Mouse (Mus musculus): ENCODE data around the gene Cacna2d1. TPM values are rescaled to one million over a fixed set of nuclear protein-coding genes. Genes with fewer than 3 reads are reported as not detected.

Cacna2d1 gene
- polyA plus RNA-seq, 1 experiment from 2014 or later: 7.0 TPM

GRCm38 (mm10) chr5:16155375-16156284 lies 221.1 kb downstream of the Cacna2d1 start:
- 61% methylated on average over 6 of the region's 6 CpGs for WGBS
- Histone ChIP-seq H3K9me3 (replicated peaks) (no peaks in the 10 kb centered on the region), H3K4me1 (no peaks in the 10 kb centered on the region), H3K36me3 (no peaks in the 10 kb centered on the region), H3K27ac (no peak overlapping the region), H3K4me3 (no peak overlapping the region), H3K27me3 (ENCODE audit: low read depth, poor library complexity, severe bottlenecking) (no peaks in the 10 kb centered on the region)
- no peak for DNase-seq (ENCODE audit: low spot score)

- H3K27ac ChIP-seq: no peak overlapping the region
- H3K36me3 ChIP-seq: no peaks in the 10 kb centered on the region
- DNase-seq (ENCODE audit: low spot score): no peak
These were observed 228.8 kb downstream of the Cacna2d1 start for GRCm38 (mm10) chr5:16163270-16163669.

GRCm38 (mm10) chr5:16166117-16166867 lies 231.8 kb downstream of the Cacna2d1 start:
- H3K36me3 ChIP-seq: 0 out of 2 replicates have a peak, but pooled peaks cover 2% of the 10 kb centered on the region
- H3K27ac ChIP-seq: no peak overlapping the region
- H3K27me3 ChIP-seq (ENCODE audit: low read depth, poor library complexity, severe bottlenecking): no peaks in the 10 kb centered on the region
- WGBS: 72% methylated on average over 12 of the region's 12 CpGs
- H3K9me3 ChIP-seq (replicated peaks): no peaks in the 10 kb centered on the region
- no peak for DNase-seq (ENCODE audit: low spot score)
- no peaks in the 10 kb centered on the region for H3K4me1 ChIP-seq
- H3K4me3 ChIP-seq: no peak overlapping the region

More at GRCm38 (mm10) chr5:16163270-16163669, 228.8 kb downstream of the Cacna2d1 start:
- no peaks in the 10 kb centered on the region for H3K4me1 ChIP-seq
- no peaks in the 10 kb centered on the region for H3K27me3 ChIP-seq (ENCODE audit: low read depth, poor library complexity, severe bottlenecking)
- H3K4me3 ChIP-seq: no peak overlapping the region
- H3K9me3 ChIP-seq (replicated peaks): no peaks in the 10 kb centered on the region

GRCm38 (mm10) chr5:16166868-16167267 lies 232.4 kb downstream of the Cacna2d1 start:
- H3K27me3 ChIP-seq (ENCODE audit: low read depth, poor library complexity, severe bottlenecking): no peaks in the 10 kb centered on the region
- H3K36me3 ChIP-seq: 0 out of 2 replicates have a peak, but pooled peaks cover 2% of the 10 kb centered on the region
- DNase-seq (ENCODE audit: low spot score): no peak
- no peak overlapping the region for H3K27ac ChIP-seq
- no peaks in the 10 kb centered on the region for H3K4me1 ChIP-seq
- H3K4me3 ChIP-seq: no peak overlapping the region
- H3K9me3 ChIP-seq (replicated peaks): no peaks in the 10 kb centered on the region
- WGBS: 93% methylated on average over 1 of the region's 1 CpGs

GRCm38 (mm10) chr5:16181041-16181440 lies 246.6 kb downstream of the Cacna2d1 start:
- no peak for DNase-seq (ENCODE audit: low spot score)
- H3K27ac ChIP-seq: no peak overlapping the region
- no peaks in the 10 kb centered on the region for H3K36me3 ChIP-seq
- 90% methylated on average over 7 of the region's 7 CpGs for WGBS
- no peaks in the 10 kb centered on the region for H3K9me3 ChIP-seq (replicated peaks)
- no peaks in the 10 kb centered on the region for H3K27me3 ChIP-seq (ENCODE audit: low read depth, poor library complexity, severe bottlenecking)
- H3K4me1 ChIP-seq: no peaks in the 10 kb centered on the region
- H3K4me3 ChIP-seq: no peak overlapping the region

- Histone ChIP-seq H3K4me1 (no peaks in the 10 kb centered on the region), H3K27me3 (ENCODE audit: low read depth, poor library complexity, severe bottlenecking) (no peaks in the 10 kb centered on the region), H3K36me3 (no peaks in the 10 kb centered on the region), H3K27ac (no peak overlapping the region), H3K4me3 (no peak overlapping the region), H3K9me3 (replicated peaks) (no peaks in the 10 kb centered on the region)
- DNase-seq (ENCODE audit: low spot score): no peak
- WGBS: 91% methylated on average over 1 of the region's 1 CpGs
These were observed 249.6 kb downstream of the Cacna2d1 start for GRCm38 (mm10) chr5:16184064-16184463.

- no peaks in the 10 kb centered on the region for H3K4me1 ChIP-seq
- no peaks in the 10 kb centered on the region for H3K9me3 ChIP-seq (replicated peaks)
- no peak overlapping the region for H3K4me3 ChIP-seq
- H3K27ac ChIP-seq: no peak overlapping the region
- 28% methylated on average over 3 of the region's 3 CpGs for WGBS
- no peak for DNase-seq (ENCODE audit: low spot score)
- H3K27me3 ChIP-seq (ENCODE audit: low read depth, poor library complexity, severe bottlenecking): no peaks in the 10 kb centered on the region
- no peaks in the 10 kb centered on the region for H3K36me3 ChIP-seq
These were observed 253.4 kb downstream of the Cacna2d1 start for GRCm38 (mm10) chr5:16187931-16188330.

- DNase-seq (ENCODE audit: low spot score): no peak
- no peaks in the 10 kb centered on the region for H3K4me1 ChIP-seq
- H3K4me3 ChIP-seq: no peak overlapping the region
- WGBS: 35% methylated on average over 4 of the region's 4 CpGs
- no peaks in the 10 kb centered on the region for H3K9me3 ChIP-seq (replicated peaks)
- no peaks in the 10 kb centered on the region for H3K36me3 ChIP-seq
- no peak overlapping the region for H3K27ac ChIP-seq
- no peaks in the 10 kb centered on the region for H3K27me3 ChIP-seq (ENCODE audit: low read depth, poor library complexity, severe bottlenecking)
These were observed 255.4 kb downstream of the Cacna2d1 start for GRCm38 (mm10) chr5:16189878-16190277.

- Histone ChIP-seq H3K27ac (no peak overlapping the region), H3K27me3 (ENCODE audit: low read depth, poor library complexity, severe bottlenecking) (no peaks in the 10 kb centered on the region), H3K4me3 (no peak overlapping the region), H3K9me3 (replicated peaks) (no peaks in the 10 kb centered on the region), H3K4me1 (no peaks in the 10 kb centered on the region), H3K36me3 (no peaks in the 10 kb centered on the region)
- no peak for DNase-seq (ENCODE audit: low spot score)
- WGBS: 89% methylated on average over 3 of the region's 3 CpGs
These were observed 256.7 kb downstream of the Cacna2d1 start for GRCm38 (mm10) chr5:16191165-16191564.

- Histone ChIP-seq H3K36me3 (no peaks in the 10 kb centered on the region), H3K4me1 (no peaks in the 10 kb centered on the region), H3K27ac (no peak overlapping the region), H3K27me3 (ENCODE audit: low read depth, poor library complexity, severe bottlenecking) (no peaks in the 10 kb centered on the region), H3K9me3 (replicated peaks) (no peaks in the 10 kb centered on the region), H3K4me3 (no peak overlapping the region)
- DNase-seq (ENCODE audit: low spot score): no peak
- 51% methylated on average over 2 of the region's 2 CpGs for WGBS
These were observed 265.3 kb downstream of the Cacna2d1 start for GRCm38 (mm10) chr5:16199816-16200215.

- H3K4me1 ChIP-seq: no peaks in the 10 kb centered on the region
- H3K27me3 ChIP-seq (ENCODE audit: low read depth, poor library complexity, severe bottlenecking): no peaks in the 10 kb centered on the region
- 88% methylated on average over 4 of the region's 4 CpGs for WGBS
- no peak overlapping the region for H3K27ac ChIP-seq
- no peak overlapping the region for H3K4me3 ChIP-seq
- H3K9me3 ChIP-seq (replicated peaks): no peaks in the 10 kb centered on the region
- DNase-seq (ENCODE audit: low spot score): no peak
- H3K36me3 ChIP-seq: no peaks in the 10 kb centered on the region
These were observed 287.5 kb downstream of the Cacna2d1 start for GRCm38 (mm10) chr5:16221960-16222359.

GRCm38 (mm10) chr5:16225359-16225758 lies 290.9 kb downstream of the Cacna2d1 start:
- no peak for DNase-seq (ENCODE audit: low spot score)
- Histone ChIP-seq H3K27me3 (ENCODE audit: low read depth, poor library complexity, severe bottlenecking) (no peaks in the 10 kb centered on the region), H3K4me1 (no peaks in the 10 kb centered on the region), H3K9me3 (replicated peaks) (no peaks in the 10 kb centered on the region), H3K4me3 (no peak overlapping the region), H3K36me3 (no peaks in the 10 kb centered on the region), H3K27ac (no peak overlapping the region)
- 87% methylated on average over 2 of the region's 2 CpGs for WGBS

- Histone ChIP-seq H3K9me3 (replicated peaks) (no peaks in the 10 kb centered on the region), H3K4me1 (0 out of 2 replicates have a peak, but pooled peaks cover 3% of the 10 kb centered on the region), H3K27ac (no peak overlapping the region), H3K4me3 (no peak overlapping the region), H3K36me3 (no peaks in the 10 kb centered on the region), H3K27me3 (ENCODE audit: low read depth, poor library complexity, severe bottlenecking) (no peaks in the 10 kb centered on the region)
- no peak for DNase-seq (ENCODE audit: low spot score)
- WGBS: 92% methylated on average over 3 of the region's 3 CpGs
These were observed 294.9 kb downstream of the Cacna2d1 start for GRCm38 (mm10) chr5:16229384-16229783.

All from limb, embryonic 10.5 days (tissue).